Mouse (Mus musculus): ENCODE measurements around the gene Nudt8.

Gene Nudt8

DNA sequence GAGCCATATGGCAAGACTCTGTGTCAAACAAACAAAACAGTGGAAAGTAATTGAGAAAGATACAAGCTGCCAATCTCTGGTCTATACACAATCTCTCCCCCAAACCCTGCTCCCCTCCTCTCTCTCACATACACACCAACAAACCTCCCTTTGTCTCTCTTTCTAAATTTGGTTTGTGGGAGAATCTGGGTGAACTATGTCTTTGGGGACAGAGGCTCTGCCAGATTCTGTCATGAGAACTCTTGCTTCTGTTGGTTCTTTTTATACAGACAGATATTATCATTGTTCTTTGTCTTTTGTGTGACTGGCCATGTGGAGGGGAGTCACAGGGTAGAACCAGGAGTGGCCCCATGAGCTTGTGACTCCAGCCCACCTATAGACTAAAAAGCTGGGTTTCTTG lies 27.2 kb downstream of the Nudt8 start:
- TF ChIP-seq GATA4 (IDR thresholded peaks at IDR 0.05; ENCODE audit: insufficient replicate concordance, low read length) = no peak

DNA sequence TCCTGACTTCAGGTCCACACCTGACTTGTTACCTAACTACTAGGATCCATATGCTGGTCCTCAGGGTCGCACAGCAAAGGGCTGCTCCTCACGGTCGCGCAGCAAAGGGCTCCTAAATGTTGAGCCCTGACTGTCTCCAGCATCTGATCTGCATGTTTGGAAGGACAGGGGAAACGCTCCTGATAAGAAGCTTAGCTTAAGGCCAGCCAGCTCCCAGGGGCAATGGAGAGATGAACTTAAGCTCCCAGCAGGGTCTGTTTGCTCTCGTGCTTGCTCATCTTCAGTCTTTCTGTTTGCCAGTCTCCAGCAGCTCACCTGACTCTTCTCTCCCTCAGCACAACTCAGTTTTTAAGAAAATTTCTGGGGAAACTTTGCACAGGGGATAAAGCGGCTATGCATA lies 32.3 kb downstream of the Nudt8 start:
- TF ChIP-seq GATA4 (IDR thresholded peaks at IDR 0.05; ENCODE audit: insufficient replicate concordance, low read length) = no peak

DNA sequence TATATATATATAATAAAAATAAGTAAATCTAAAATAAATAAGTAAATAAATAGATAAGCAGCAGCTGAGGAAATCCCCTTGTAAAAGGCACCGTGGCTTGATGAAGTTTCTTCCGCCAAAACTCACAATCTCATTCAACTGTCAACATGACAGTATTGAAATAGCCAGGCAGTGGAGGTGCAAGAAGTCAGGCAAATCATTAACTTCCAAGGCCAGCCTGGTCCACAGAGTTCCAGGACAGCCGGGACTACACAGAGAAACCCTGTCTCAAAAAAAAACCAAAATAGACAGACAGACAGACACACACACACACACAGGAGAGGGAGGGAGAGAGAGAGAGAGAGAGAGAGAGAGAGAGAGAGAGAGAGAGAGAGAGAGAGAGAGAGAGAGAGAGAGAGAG lies 32.9 kb downstream of the Nudt8 start:
- no peak for TF ChIP-seq GATA4 (IDR thresholded peaks at IDR 0.05; ENCODE audit: insufficient replicate concordance, low read length)

DNA sequence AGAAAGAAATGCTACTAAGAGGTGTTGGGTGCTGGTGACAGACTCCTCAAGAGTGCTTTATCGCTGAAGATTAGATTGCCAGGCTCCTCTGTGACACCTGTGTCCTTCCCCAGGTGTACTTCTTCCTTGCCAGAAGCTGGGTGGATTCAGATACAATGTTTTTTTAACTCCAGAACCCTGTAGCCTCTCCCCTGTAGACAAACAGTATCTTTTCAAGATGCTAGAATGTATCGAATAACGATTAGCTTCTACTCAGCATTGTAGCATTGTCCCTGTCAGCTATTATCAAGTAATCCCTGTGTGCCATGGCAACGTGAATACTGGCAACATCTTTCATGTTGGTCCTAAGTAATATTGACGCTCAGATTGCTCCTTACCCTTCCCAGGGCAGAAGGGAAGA lies 33.4 kb downstream of the Nudt8 start:
- TF ChIP-seq GATA4 (IDR thresholded peaks at IDR 0.05; ENCODE audit: insufficient replicate concordance, low read length) = no peak

DNA sequence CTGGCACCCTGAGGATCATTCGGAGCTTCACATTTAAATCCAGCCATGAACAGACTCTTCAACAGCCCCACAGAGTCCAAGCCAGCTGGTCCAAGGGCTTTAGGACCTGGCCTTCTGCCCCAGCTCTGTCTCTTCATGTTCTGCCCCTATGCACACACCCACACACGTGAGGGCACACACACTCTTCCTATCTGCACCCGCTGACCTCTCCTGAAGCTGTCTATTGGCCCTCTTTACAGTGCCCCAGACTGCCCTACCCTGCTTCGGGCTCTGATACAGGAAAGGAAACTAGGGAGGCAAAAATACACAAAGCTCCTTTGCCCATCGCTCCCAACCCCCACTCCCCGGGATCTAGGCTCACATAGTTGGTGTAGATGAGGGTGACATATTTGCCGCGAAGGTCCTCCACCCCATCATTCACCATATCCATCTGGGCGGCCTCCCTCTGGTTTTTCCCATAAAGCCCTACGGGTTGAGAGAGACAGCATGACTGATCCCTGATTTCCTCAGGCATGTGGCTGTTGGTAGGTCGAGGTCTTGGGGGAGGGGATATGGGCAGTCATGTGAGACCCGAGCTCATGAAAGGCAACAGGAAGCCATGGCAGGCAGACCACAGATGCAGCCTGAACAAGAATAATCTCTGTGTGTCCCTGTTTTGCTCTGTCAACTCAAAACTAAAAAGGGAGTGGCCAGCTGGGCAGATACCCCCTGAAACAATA lies 36.1 kb downstream of the Nudt8 start:
- no peak for TF ChIP-seq GATA4 (IDR thresholded peaks at IDR 0.05; ENCODE audit: insufficient replicate concordance, low read length)

DNA sequence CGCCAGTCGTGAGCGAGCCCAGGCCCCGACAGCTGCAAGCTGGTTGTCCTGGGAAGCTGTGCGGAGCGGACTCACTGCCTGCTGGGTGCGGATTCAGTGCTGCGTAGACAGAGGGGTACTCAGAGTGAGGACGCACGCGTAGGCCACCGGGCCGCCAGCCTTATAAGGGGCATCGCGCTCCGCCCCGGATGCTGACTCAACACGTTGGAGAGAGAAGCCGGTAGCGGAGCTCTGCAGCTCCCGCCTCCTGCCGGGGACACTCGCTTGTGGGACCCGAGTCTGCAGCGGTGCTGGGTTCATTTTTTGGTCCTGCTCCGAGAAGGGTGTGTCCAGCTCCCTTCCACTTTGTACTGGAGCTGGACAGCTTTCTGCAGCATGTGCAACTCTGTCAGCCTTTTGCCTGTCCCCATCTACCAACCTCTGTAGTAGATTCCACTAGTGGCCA lies 37.4 kb downstream of the Nudt8 start, which contains the start of gene Gstp1:
TSS of gene Gstp1 (minus strand) at position 198 of the 445 bp plus-strand sequence.
- peak; percentile 7; the same call in 1 of the 2 replicates for TF ChIP-seq GATA4 (IDR thresholded peaks at IDR 0.05; ENCODE audit: insufficient replicate concordance, low read length)

DNA sequence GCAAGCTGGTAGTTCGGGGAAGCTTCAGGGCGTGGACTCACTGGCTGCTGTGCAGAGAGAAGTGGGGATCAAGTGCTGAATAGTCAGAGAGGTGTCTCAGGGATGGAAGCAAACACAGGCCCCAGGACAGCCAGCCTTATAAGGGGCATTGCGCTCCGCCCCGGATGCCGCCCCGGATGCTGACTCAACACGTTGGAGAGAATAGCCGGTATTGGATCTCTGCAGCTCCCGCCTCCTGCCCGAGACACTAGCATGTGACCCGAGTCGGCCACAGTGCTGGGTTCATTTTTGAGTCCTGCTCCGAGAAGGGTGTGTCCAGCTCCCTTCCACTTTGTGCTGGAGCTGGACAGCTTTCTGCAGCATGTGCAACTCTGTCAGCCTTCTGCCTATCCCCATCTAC lies 41.7 kb downstream of the Nudt8 start:
- TF ChIP-seq GATA4 (IDR thresholded peaks at IDR 0.05; ENCODE audit: insufficient replicate concordance, low read length) = no peak

DNA sequence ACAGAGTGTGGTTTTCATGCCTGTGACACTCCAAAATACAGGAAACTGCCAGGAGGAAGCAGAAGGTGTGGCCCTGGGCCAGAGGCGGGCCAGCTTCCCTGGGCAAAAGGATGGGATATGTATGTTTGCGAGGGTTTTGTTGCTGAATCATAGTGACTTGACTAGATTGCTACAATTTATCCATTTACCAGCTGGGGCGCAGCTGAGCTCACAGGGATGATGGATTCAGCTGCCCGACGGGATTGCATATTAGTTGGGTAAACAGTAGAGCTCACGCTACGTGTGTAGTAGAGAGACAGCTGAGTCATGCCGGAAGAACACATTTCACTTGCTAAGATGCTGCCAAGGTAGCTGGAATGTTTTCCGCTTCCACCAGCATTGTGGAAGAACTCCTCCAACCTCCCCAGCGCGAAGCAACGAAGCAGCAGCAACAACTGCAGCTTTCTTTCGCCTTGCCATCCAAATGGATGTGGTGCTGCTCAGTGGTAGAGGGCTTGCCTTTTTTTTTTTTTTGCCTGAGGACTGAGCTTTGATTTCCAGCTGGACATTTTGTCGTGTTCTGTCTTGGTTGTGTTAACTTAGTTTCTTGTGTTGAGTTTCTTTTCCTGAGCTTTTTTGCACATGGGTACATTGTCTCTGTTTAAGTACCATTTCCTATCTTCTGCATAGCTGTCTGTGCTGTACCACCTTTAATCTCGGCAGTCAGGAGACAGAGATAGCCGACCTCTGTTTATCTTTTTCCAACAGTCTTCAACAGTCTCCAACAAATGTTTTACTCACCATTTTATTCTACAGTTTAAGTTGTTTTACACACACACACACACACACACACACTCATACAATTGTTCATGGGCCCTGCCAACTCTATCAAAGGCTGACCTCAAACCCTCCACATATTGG lies 45.8 kb downstream of the Nudt8 start, which contains the start of gene Gstp2:
TSS of gene Gstp2 (minus strand) at position 58 of the 900 bp plus-strand sequence.
- TF ChIP-seq GATA4 (IDR thresholded peaks at IDR 0.05; ENCODE audit: insufficient replicate concordance, low read length) = no peak

DNA sequence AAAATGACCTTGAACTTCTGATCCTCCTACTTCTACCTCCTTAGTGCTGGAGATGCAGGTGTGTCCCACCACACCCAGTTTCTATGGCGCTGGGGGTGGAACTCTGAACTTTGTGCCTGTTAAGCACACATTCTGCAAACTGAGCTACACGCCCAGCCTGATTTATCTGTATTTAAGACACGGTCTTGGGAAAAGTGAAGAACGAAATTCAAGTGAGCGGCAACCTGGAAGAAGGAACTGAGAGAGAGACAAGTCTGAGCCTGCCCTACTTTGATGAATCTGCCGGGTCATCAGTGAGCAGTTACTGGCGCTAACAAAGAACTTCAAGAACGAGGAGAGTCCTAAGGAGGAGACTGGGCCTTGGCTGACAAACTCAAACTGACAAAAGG lies 46.5 kb downstream of the Nudt8 start:
- no peak for TF ChIP-seq GATA4 (IDR thresholded peaks at IDR 0.05; ENCODE audit: insufficient replicate concordance, low read length)

DNA sequence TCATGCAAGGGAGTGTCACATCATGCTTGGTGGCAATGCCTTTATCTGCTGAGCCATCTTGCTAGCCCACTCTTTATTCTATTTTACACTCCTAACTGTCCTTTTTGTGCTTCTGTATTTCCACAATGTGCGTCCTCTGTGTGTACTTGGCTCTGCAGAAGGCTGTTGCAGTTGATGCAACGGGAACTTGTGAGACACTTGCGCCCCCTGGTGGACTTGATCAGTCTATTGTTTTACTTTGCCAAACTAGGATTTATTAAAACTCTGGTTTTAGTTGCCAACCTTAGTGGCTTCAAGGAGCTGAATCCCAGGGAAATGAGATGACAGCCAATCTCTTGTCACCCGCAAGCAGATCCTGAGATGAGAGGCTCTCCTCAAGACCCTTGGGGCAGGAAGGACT lies 47.5 kb downstream of the Nudt8 start:
- no peak for TF ChIP-seq GATA4 (IDR thresholded peaks at IDR 0.05; ENCODE audit: insufficient replicate concordance, low read length)

DNA sequence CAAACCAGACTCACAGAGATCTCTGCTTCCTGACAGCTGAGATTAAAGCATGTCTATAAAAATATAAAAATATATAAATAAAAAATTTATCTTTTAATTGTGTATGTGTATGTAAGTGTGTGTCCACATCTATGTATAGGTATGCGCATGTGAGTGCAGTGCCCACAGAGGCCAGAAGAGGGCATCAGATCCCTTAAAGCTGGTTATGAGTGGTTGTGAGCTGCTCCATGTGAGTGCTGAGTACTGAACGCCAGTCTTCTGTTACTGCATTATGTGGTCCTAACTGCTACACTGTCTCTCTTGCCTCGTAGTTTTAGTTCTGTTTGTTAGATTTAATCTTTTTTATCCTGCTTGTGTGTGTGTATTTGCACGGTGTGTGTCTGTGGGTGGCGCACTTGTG lies 50.6 kb downstream of the Nudt8 start:
- TF ChIP-seq GATA4 (IDR thresholded peaks at IDR 0.05; ENCODE audit: insufficient replicate concordance, low read length) = no peak

Measured in liver, adult (tissue).